Mouse (Mus musculus): Measurements from ENCODE around the gene Crybg1. TPM values are rescaled to one million over a fixed set of nuclear protein-coding genes. Genes with fewer than 3 reads are reported as not detected.

The Crybg1 gene
- polyA plus RNA-seq, 1 experiment from 2014 or later, result 0.69 TPM

DNA sequence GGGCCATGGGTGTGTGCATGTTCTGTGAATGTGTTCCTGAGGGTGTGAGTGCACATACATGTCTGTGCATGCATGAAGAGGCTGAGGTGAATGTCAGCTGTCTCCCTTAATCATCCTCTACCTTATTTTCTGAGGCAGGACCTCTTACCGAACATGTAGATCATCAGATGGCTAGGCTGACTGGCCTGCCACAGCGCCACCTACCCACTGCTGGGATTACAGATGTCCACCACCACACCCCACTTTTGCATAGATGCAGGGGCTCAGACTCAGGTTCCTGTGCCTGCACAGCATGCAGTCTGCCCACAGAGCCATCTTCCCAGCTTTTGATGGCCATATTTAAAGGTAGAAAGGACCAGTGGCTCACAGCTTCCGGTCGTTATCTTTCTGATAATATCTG is 103.9 kb downstream of the Crybg1 start:
- DNase-seq (ENCODE audit: low spot score) (no peak), ATAC-seq (no peak)
- Histone ChIP-seq H3K27me3 (replicated peaks; ENCODE audit: insufficient read depth, low read length) (no peaks in the 10 kb centered on the region), H3K9me3 (ENCODE audit: low read length) (no peaks in the 10 kb centered on the region), H3K4me2 (replicated peaks; ENCODE audit: low read depth, low read length) (no peak overlapping the region), H3K27ac (ENCODE audit: low read length) (no peak overlapping the region), H3K4me3 (ENCODE audit: low read depth, low read length) (no peak overlapping the region), H3K36me3 (ENCODE audit: insufficient read depth, low read length) (no peaks in the 10 kb centered on the region), H3K9ac (replicated peaks; ENCODE audit: low read depth) (no peak overlapping the region), H3K4me1 (ENCODE audit: insufficient read depth, low read depth, low read length) (no peaks in the 10 kb centered on the region)
- WGBS, result 67% methylated on average over 4 of the region's 4 CpGs
- TF ChIP-seq EP300 (IDR thresholded peaks at IDR 0.05) (no peak), CTCF (IDR thresholded peaks at IDR 0.05) (peak; percentile 40)

DNA sequence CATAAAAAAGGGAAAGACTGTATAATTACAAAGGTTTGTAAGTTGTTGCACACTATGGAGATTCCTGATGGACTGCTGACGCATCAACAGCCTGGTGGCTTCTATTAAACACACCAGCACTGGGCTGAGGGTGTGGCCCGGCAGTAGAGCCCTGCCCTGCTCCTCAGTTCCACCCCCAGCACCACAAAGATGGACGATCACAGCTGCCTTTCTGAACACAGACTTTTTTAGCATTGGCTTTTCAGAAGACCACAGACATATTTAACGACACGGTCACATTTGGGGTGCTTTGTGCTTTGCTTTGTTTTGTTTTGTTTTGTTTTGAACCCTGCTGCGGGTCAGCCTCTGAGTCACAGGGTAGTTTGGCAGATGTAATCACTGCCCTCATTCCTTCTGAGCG is 105.0 kb downstream of the Crybg1 start:
- Histone ChIP-seq H3K9ac (replicated peaks; ENCODE audit: low read depth) (no peak overlapping the region), H3K27ac (ENCODE audit: low read length) (no peak overlapping the region), H3K4me3 (ENCODE audit: low read depth, low read length) (no peak overlapping the region), H3K4me1 (ENCODE audit: insufficient read depth, low read depth, low read length) (no peaks in the 10 kb centered on the region), H3K9me3 (ENCODE audit: low read length) (no peaks in the 10 kb centered on the region), H3K36me3 (ENCODE audit: insufficient read depth, low read length) (no peaks in the 10 kb centered on the region), H3K4me2 (replicated peaks; ENCODE audit: low read depth, low read length) (no peak overlapping the region), H3K27me3 (replicated peaks; ENCODE audit: insufficient read depth, low read length) (no peaks in the 10 kb centered on the region)
- ATAC-seq, result no peak
- TF ChIP-seq EP300 (IDR thresholded peaks at IDR 0.05), result no peak
- DNase-seq (ENCODE audit: low spot score), result no peak
- 62% methylated on average over 7 of the region's 7 CpGs for WGBS

DNA sequence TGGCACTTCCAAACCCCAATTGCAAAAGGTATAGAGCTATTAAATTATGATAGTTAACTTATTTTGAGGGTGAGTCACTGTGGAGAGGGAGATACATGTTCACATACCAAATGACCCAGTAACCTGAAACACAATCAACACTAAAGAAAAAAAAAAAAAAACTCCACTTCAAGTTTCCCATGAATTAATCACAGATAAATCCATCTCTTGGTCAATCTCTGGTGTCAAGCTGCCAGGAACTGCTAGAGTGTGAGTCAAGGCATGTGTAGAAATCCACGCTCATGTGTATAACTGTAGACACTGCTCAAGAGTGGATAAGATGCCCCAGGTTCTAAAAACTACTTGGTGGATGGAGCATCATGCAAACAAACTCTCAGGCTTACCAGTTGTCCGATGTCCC is 109.5 kb downstream of the Crybg1 start:
- Histone ChIP-seq H3K27ac (ENCODE audit: low read length) (no peak overlapping the region), H3K4me3 (ENCODE audit: low read depth, low read length) (no peak overlapping the region), H3K9ac (replicated peaks; ENCODE audit: low read depth) (no peak overlapping the region), H3K4me1 (ENCODE audit: insufficient read depth, low read depth, low read length) (no peaks in the 10 kb centered on the region), H3K36me3 (ENCODE audit: insufficient read depth, low read length) (no peaks in the 10 kb centered on the region), H3K4me2 (replicated peaks; ENCODE audit: low read depth, low read length) (no peak overlapping the region), H3K9me3 (ENCODE audit: low read length) (no peaks in the 10 kb centered on the region), H3K27me3 (replicated peaks; ENCODE audit: insufficient read depth, low read length) (no peaks in the 10 kb centered on the region)
- WGBS, result 86% methylated on average over 2 of the region's 2 CpGs
- TF ChIP-seq EP300 (IDR thresholded peaks at IDR 0.05) (no peak), CTCF (IDR thresholded peaks at IDR 0.05) (no peak)
- ATAC-seq (no peak), DNase-seq (ENCODE audit: low spot score) (no peak)

DNA sequence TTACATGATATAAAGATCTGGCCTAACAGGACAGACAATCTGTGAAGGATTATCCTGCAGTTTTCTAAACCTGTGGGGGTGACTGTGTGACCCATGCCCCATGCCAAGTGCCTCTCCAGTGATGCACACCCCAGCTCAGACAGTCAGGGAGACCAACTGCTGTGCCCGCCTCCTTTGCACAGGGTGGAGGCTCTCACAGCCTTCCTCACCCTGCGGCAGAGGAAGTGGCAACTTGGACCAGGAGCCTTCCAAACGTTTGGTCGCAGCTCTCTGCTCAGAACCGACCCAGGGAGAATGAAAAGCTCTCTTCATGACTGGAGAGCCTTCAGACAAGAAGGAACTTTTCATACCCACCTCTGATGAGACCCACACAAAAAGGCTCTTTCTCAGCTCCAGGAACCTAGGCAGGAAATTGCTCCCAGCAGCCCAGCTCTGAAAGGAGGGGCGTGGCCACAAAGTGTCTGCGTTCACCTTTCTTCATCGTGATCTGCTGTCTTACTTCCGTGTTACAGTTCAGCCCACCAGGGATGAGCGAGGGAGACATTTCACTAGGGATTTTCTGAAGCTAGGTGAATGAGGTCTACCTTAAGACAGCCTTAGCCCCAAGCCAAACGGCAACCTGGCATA is 110.6 kb downstream of the Crybg1 start:
- Histone ChIP-seq H3K27ac (ENCODE audit: low read length) (no peak overlapping the region), H3K9ac (replicated peaks; ENCODE audit: low read depth) (no peak overlapping the region), H3K9me3 (ENCODE audit: low read length) (no peaks in the 10 kb centered on the region), H3K4me3 (ENCODE audit: low read depth, low read length) (no peak overlapping the region), H3K27me3 (replicated peaks; ENCODE audit: insufficient read depth, low read length) (no peaks in the 10 kb centered on the region), H3K4me1 (ENCODE audit: insufficient read depth, low read depth, low read length) (no peaks in the 10 kb centered on the region), H3K36me3 (ENCODE audit: insufficient read depth, low read length) (no peaks in the 10 kb centered on the region), H3K4me2 (replicated peaks; ENCODE audit: low read depth, low read length) (peak overlapping the region; percentile 40; the same call in 1 of the 2 replicates)
- DNase-seq (ENCODE audit: low spot score) (no peak), ATAC-seq (no peak)
- 24% methylated on average over 11 of the region's 11 CpGs for WGBS
- TF ChIP-seq EP300 (IDR thresholded peaks at IDR 0.05) (no peak), CTCF (IDR thresholded peaks at IDR 0.05) (no peak)

DNA sequence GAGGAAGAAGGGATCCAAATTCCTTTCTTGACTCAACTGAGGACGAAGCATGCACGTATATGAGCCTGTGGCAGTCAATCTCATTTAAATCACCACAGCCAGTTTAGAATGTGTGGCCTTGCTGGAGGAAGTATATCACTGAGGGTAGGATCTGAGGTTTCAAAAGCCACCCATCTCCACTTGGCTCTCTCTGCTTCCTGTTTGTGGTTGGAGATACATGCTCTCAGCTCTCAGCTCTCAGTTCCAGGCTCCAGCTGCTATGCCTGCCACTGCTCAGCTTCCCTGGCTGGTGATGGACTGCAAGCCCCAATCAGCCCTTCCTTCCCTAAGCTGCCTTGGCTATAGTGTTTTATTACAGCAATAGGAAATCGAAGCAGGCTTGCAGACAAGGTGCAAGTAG is 119.1 kb downstream of the Crybg1 start:
- TF ChIP-seq EP300 (IDR thresholded peaks at IDR 0.05), result no peak
- TF ChIP-seq CTCF (IDR thresholded peaks at IDR 0.05), result no peak
- no peaks in the 10 kb centered on the region for H3K36me3 ChIP-seq (ENCODE audit: insufficient read depth, low read length)
- no peaks in the 10 kb centered on the region for H3K9me3 ChIP-seq (ENCODE audit: low read length)
- no peaks in the 10 kb centered on the region for H3K27me3 ChIP-seq (replicated peaks; ENCODE audit: insufficient read depth, low read length)
- peak; percentile 16 for DNase-seq (ENCODE audit: low spot score)
- no peak overlapping the region for H3K4me2 ChIP-seq (replicated peaks; ENCODE audit: low read depth, low read length)
- H3K27ac ChIP-seq (ENCODE audit: low read length), result no peak overlapping the region
- H3K4me1 ChIP-seq (ENCODE audit: insufficient read depth, low read depth, low read length), result no peaks in the 10 kb centered on the region
- H3K4me3 ChIP-seq (ENCODE audit: low read depth, low read length), result no peak overlapping the region
- WGBS, result 71% methylated on average over 3 of the region's 3 CpGs
- ATAC-seq, result no peak
- no peak overlapping the region for H3K9ac ChIP-seq (replicated peaks; ENCODE audit: low read depth)

DNA sequence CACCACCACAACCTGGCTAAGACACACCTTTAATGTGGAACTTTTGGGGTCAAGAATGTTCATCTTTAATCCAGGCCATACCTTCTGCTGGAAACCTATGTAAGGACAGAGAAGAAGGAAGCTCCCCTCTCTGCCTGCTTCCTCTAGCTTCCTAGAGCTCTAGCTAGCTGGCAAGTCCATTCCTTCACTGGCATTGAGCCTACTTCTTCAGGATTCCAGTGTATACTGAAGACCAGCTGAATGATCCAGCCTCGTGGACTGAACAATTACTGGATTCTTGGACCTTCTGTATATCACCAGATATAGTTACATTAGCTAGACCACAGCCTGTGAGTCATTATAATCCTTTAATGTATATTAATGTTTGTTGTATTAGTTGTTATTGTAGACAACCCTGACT is 121.4 kb downstream of the Crybg1 start:
- WGBS, result 29% methylated on average over 1 of the region's 1 CpGs
- TF ChIP-seq EP300 (IDR thresholded peaks at IDR 0.05), result no peak
- Histone ChIP-seq H3K4me3 (ENCODE audit: low read depth, low read length) (no peak overlapping the region), H3K27ac (ENCODE audit: low read length) (no peak overlapping the region), H3K9ac (replicated peaks; ENCODE audit: low read depth) (no peak overlapping the region), H3K36me3 (ENCODE audit: insufficient read depth, low read length) (no peaks in the 10 kb centered on the region), H3K4me2 (replicated peaks; ENCODE audit: low read depth, low read length) (no peak overlapping the region), H3K27me3 (replicated peaks; ENCODE audit: insufficient read depth, low read length) (no peaks in the 10 kb centered on the region), H3K9me3 (ENCODE audit: low read length) (no peaks in the 10 kb centered on the region), H3K4me1 (ENCODE audit: insufficient read depth, low read depth, low read length) (no peaks in the 10 kb centered on the region)
- DNase-seq (ENCODE audit: low spot score), result no peak
- ATAC-seq, result no peak

DNA sequence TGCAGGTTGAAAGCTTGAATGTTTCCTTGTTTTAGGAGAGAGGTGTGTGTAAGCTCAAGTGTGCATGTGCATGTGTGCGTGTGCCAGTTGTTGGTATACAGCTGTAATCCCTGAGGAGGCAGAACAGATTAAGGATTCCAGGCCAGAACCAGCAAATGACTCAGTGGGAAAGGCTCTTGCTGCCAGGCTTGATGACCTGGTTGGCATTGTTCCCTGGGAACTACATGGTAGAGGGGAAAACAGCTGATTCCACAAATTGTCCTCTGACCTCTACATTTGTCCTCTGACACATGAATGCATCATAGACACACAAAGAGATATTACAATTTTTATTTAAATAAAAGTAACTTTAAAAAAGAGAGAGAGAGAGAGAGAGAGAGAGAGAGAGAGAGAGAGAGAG is 122.5 kb downstream of the Crybg1 start:
- Histone ChIP-seq H3K36me3 (ENCODE audit: insufficient read depth, low read length) (no peaks in the 10 kb centered on the region), H3K27ac (ENCODE audit: low read length) (no peak overlapping the region), H3K9me3 (ENCODE audit: low read length) (no peaks in the 10 kb centered on the region), H3K4me1 (ENCODE audit: insufficient read depth, low read depth, low read length) (no peaks in the 10 kb centered on the region), H3K4me2 (replicated peaks; ENCODE audit: low read depth, low read length) (no peak overlapping the region), H3K27me3 (replicated peaks; ENCODE audit: insufficient read depth, low read length) (no peaks in the 10 kb centered on the region), H3K9ac (replicated peaks; ENCODE audit: low read depth) (no peak overlapping the region), H3K4me3 (ENCODE audit: low read depth, low read length) (no peak overlapping the region)
- no peak for TF ChIP-seq EP300 (IDR thresholded peaks at IDR 0.05)
- TF ChIP-seq CTCF (IDR thresholded peaks at IDR 0.05), result no peak
- WGBS, result 84% methylated on average over 1 of the region's 1 CpGs
- ATAC-seq (no peak), DNase-seq (ENCODE audit: low spot score) (no peak)

All from lung, postnatal 0 days (tissue).